Mouse (Mus musculus) heart, adult 2 months (tissue): ENCODE data around the gene Cdh4. TPM values are rescaled to one million over a fixed set of nuclear protein-coding genes. Genes with fewer than 3 reads are reported as not detected.

Source experiments
- DNase-seq, 2 experiments: peaks; one replicate each; pipeline ENCODE4 v3.0.0; 2021
- H3K27ac ChIP-seq: fragments of 200-600 bp; 2 replicates; pipeline ENCODE4 v1.8.1; 2022
- H3K27me3 ChIP-seq: fragments of 200-500 bp; 2 replicates; pipeline ENCODE4 v1.6.1; 2012; ENCODE audit warnings: mild to moderate bottlenecking, low read length, inconsistent platforms, mixed read lengths; ENCODE audit not compliant: control insufficient read depth, insufficient read depth
- H3K36me3 ChIP-seq: fragments of 200-500 bp; 2 replicates; pipeline ENCODE4 v1.6.1; 2012; ENCODE audit warnings: low read length, inconsistent platforms; ENCODE audit not compliant: control insufficient read depth, insufficient read depth
- H3K4me1 ChIP-seq: fragments of 200-500 bp; 2 replicates; pipeline ENCODE4 v1.6.1; 2011; ENCODE audit warnings: low read length; ENCODE audit not compliant: control insufficient read depth, insufficient read depth
- H3K4me3 ChIP-seq: fragments of 200-600 bp; 2 replicates; pipeline ENCODE4 v1.8.1; 2022
- H3K79me2 ChIP-seq: fragments of 200-500 bp; replicated peaks from 2 replicates; pipeline ENCODE4 v1.6.1; 2012; ENCODE audit warnings: mild to moderate bottlenecking, inconsistent platforms, low read length, moderate library complexity, mixed read lengths; ENCODE audit not compliant: control insufficient read depth, insufficient read depth
- H3K9ac ChIP-seq: fragments of 200-500 bp; 2 replicates; pipeline ENCODE4 v1.6.1; 2012; ENCODE audit warnings: low read depth, mild to moderate bottlenecking, control low read depth, inconsistent platforms, low read length, mixed read lengths
- CTCF ChIP-seq: fragments of 200-600 bp; IDR thresholded peaks from 2 replicates; pipeline ENCODE4 v1.8.1; 2022; ENCODE audit warnings: antibody characterized with exemption, mild to moderate bottlenecking, moderate library complexity
- EP300 ChIP-seq: fragments of 200-500 bp; IDR thresholded peaks from 2 replicates; pipeline ENCODE4 v1.6.1; 2011; ENCODE audit warnings: low read depth, low read length, control low read depth; ENCODE audit not compliant: insufficient read depth
- POLR2A ChIP-seq: fragments of 200-500 bp; IDR thresholded peaks from 2 replicates; pipeline ENCODE4 v1.6.1; 2011; ENCODE audit warnings: mild to moderate bottlenecking, low read depth, low read length, control low read depth; ENCODE audit not compliant: insufficient read depth
- WGBS: fragments of 180-500 bp; shearing (Covaris S2); methylation state at CpG from one replicate; pipeline ENCODE4 v1.1.7; 2018; 5-methylcytosine and 5-hydroxymethylcytosine counted together
- intact Hi-C: fragments of 180-260 bp; cut with DNase I; formaldehyde crosslinking; loops from one replicate; pipeline ENCODE4 v1.15.1; 2025
- long read RNA-seq: library from polyadenylated mRNA; stranded (forward); transcript quantifications from one replicate; pipeline ENCODE4 v2.0.0, GENCODE M21; 2021
- polyA plus RNA-seq: library from polyadenylated mRNA; depleted of rRNA; stranded (reverse); fragments of >200 nt; gene quantifications from 2 replicates; pipeline ENCODE4 v1.2.3, GENCODE M21; 2012; rRNA removed
- total RNA-seq, 2 experiments: library from RNA; stranded (reverse); gene quantifications; 2 replicates each; pipeline ENCODE4 v1.2.3; 2021

Gene Cdh4
- total RNA-seq (1 to 10 TPM in 1 of 2 experiments, under 1 TPM in 1; 0.93 to 1.2 TPM), polyA plus RNA-seq (0.38 and 0.90 TPM in 2 replicates)
- long read RNA-seq = 0 reads

- intact Hi-C loops = no loop called here
- WGBS = under 1% methylated on average over 40 of the region's 40 CpGs
- H3K27me3 ChIP-seq = peaks cover 9% of the 10 kb centered on the region
These were observed at the start of gene Cdh4 for GRCm38 (mm10) chr2:179442191-179442540. Gene Cdh4, plus strand, starts transcription at chr2:179442431.

GRCm38 (mm10) chr2:179395442-179395841, 46.8 kb upstream of the Cdh4 start:
- H3K27ac ChIP-seq = no peak overlapping the region
- no peaks in the 10 kb centered on the region for H3K79me2 ChIP-seq
- H3K4me3 ChIP-seq = no peak overlapping the region
- H3K36me3 ChIP-seq = no peaks in the 10 kb centered on the region
- 64% methylated on average over 5 of the region's 5 CpGs for WGBS
- intact Hi-C loops = no loop called here
- DNase-seq = no peak
- H3K4me1 ChIP-seq = no peaks in the 10 kb centered on the region
- no peak overlapping the region for H3K9ac ChIP-seq
- no peaks in the 10 kb centered on the region for H3K27me3 ChIP-seq
- no peak for TF ChIP-seq EP300

More at GRCm38 (mm10) chr2:179442191-179442540, at the start of gene Cdh4:
- Histone ChIP-seq H3K9ac (peak within 1 kb of the TSS; percentile 60), H3K4me3 (peak within 1 kb of the TSS; percentile 60), H3K79me2 (no peaks in the 10 kb centered on the region), H3K27ac (0 out of 2 replicates have a peak within 1 kb of the TSS, but pooled peaks have one; percentile 2), H3K4me1 (no peaks in the 10 kb centered on the region), H3K36me3 (no peaks in the 10 kb centered on the region)
- peak; percentile 81 to 84 for DNase-seq
- TF ChIP-seq CTCF (no peak), POLR2A (no peak), EP300 (no peak)

GRCm38 (mm10) chr2:179399645-179400249, 42.5 kb upstream of the Cdh4 start:
- Histone ChIP-seq H3K36me3 (no peaks in the 10 kb centered on the region), H3K9ac (no peak overlapping the region), H3K4me1 (no peaks in the 10 kb centered on the region), H3K4me3 (no peak overlapping the region), H3K27ac (no peak overlapping the region), H3K27me3 (no peaks in the 10 kb centered on the region), H3K79me2 (no peaks in the 10 kb centered on the region)
- TF ChIP-seq CTCF = no peak
- no peak for TF ChIP-seq EP300
- TF ChIP-seq POLR2A = no peak
- intact Hi-C loops = no loop called here
- no peak for DNase-seq
- WGBS = 79% methylated on average over 14 of the region's 14 CpGs

GRCm38 (mm10) chr2:179410866-179411561, 31.2 kb upstream of the Cdh4 start:
- H3K27me3 ChIP-seq = no peaks in the 10 kb centered on the region
- TF ChIP-seq POLR2A = no peak
- TF ChIP-seq EP300 = no peak
- no peak for TF ChIP-seq CTCF
- H3K4me1 ChIP-seq = no peaks in the 10 kb centered on the region
- no peak overlapping the region for H3K27ac ChIP-seq
- no peak for DNase-seq
- no peak overlapping the region for H3K9ac ChIP-seq
- no peak overlapping the region for H3K4me3 ChIP-seq
- no peaks in the 10 kb centered on the region for H3K36me3 ChIP-seq
- intact Hi-C loops = no loop called here
- H3K79me2 ChIP-seq = no peaks in the 10 kb centered on the region
- WGBS = 52% methylated on average over 8 of the region's 8 CpGs

GRCm38 (mm10) chr2:179412966-179413365, 29.3 kb upstream of the Cdh4 start:
- Histone ChIP-seq H3K9ac (no peak overlapping the region), H3K4me3 (no peak overlapping the region), H3K36me3 (no peaks in the 10 kb centered on the region), H3K27me3 (no peaks in the 10 kb centered on the region), H3K27ac (no peak overlapping the region), H3K4me1 (no peaks in the 10 kb centered on the region), H3K79me2 (no peaks in the 10 kb centered on the region)
- TF ChIP-seq CTCF = no peak
- TF ChIP-seq POLR2A = no peak
- TF ChIP-seq EP300 = no peak
- intact Hi-C loops = no loop called here
- WGBS = 44% methylated on average over 2 of the region's 2 CpGs
- no peak for DNase-seq

- TF ChIP-seq POLR2A (no peak), CTCF (no peak), EP300 (no peak)
- WGBS = 88% methylated on average over 11 of the region's 11 CpGs
- no peaks in the 10 kb centered on the region for H3K4me1 ChIP-seq
- H3K27me3 ChIP-seq = no peaks in the 10 kb centered on the region
- no peak overlapping the region for H3K9ac ChIP-seq
- DNase-seq = no peak
- H3K36me3 ChIP-seq = no peaks in the 10 kb centered on the region
- intact Hi-C loops = no loop called here
- H3K27ac ChIP-seq = no peak overlapping the region
- no peak overlapping the region for H3K4me3 ChIP-seq
- no peaks in the 10 kb centered on the region for H3K79me2 ChIP-seq
These were observed 28.0 kb upstream of the Cdh4 start for GRCm38 (mm10) chr2:179414253-179414652.
